Mouse (Mus musculus): ENCODE measurements around the gene Cst11.
"Not testable (repeated sequence)": the region's sequence is repeated elsewhere in the genome, so short reads cannot be mapped to it uniquely, and the experiment has no call there.

The Cst11 gene

DNA sequence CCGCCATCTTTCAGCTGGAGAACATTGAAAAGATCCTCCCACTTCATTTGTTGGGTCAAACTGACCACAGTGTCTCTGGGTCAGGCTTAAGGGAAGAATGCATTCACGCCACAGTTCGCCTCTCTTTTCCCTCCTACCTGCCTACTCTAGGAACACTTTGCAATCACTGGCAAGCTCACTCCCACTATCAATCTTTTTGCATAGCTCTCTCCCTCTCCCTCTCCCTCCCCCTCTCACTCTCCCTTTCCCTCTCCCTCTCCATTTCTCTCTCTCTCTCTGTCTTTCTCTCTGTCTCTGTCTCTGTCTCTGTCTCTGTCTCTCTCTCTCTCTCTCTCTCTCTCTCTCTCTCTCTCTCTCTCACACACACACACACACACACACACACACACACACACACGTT is at the start of gene Cst11:
TSS of gene Cst11 (minus strand) at position 101 of the 400 bp plus-strand sequence.
- TF ChIP-seq GATA4 (IDR thresholded peaks at IDR 0.05; ENCODE audit: insufficient replicate concordance, low read length): not testable (repeated sequence)

DNA sequence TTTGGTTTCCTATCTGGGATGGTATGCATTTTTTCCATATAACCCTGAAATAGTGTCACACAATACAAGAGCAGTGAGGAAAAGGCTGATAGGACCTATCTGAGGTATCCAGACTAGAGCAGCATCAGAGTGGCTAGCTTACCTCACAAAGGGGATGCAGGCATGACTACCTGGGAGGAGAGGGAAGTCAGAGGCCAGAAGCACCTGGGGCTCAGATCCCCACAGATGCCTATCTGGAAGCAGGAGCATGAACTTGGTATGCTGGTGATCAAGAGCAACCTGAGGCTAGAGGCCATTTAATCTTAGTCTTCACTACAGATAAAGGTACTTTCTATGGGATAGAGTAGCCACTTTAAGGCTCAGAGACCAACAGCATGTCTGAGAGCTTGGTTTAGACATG is 48.6 kb upstream of the Cst11 start, which contains the start of gene Cst13:
TSS of gene Cst13 (plus strand) at position 173 of the 400 bp plus-strand sequence.
- TF ChIP-seq GATA4 (IDR thresholded peaks at IDR 0.05; ENCODE audit: insufficient replicate concordance, low read length): no peak

DNA sequence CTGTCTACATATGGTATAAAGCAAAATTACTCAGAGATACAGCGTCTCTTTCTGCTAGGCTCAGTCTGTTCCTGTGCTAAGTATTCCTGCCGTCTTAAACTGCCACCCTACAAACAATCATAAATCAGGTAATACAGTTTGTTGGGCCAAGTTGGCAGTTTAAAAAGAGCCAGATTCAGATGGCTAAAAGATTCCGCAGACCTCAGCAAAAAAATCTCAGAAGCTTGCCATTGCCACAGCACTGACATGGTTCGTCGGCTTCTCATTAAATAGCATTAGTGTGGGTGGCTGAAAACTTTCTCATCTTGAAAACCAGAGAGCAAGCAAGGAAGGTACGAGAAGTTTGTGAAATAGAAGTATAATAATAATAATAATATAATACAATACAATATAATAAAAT is 35.4 kb upstream of the Cst11 start:
- TF ChIP-seq GATA4 (IDR thresholded peaks at IDR 0.05; ENCODE audit: insufficient replicate concordance, low read length): no peak

DNA sequence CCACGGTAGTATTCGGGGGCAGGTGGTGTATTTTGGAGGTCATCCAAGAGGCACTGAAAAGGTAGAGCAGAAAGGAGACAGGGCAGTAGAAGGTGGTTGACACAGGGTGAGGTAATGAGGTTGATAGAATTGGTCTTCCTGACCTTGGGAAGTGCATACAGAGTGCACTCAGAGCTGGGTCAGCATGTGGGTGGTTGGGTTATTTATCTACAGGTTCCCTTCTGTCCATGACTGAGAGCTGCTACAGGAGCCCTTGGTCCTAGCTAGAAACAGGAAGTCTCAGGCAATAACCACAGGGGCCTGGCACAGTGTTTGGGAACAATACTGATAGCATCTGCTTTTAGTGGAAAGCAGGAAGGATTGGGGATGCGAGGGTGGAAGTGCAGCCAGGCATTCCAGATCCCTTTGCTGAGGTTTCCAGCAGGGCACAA is 30.2 kb upstream of the Cst11 start:
- TF ChIP-seq GATA4 (IDR thresholded peaks at IDR 0.05; ENCODE audit: insufficient replicate concordance, low read length): no peak

DNA sequence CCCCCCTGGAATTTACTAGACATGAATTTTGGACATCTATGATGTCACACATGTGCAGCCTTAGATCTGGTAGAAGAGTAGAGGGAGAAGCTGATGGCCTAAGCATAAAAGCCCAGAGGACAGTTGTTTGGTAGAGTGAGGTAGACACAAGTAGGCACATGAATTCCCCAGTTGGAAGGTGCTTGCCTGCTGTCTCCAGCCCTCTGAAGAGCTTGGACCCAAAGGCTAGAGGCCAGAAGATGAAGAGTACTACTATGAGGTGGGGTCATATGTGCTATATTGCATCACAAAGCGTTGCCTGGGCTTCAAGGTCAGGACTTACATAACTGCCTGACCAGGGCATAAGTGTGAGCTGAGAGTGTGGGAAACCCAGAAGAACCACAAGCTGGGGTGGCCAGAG is 27.2 kb upstream of the Cst11 start, which contains the start of gene Cst8:
TSS of gene Cst8 (plus strand) at position 301 of the 400 bp plus-strand sequence.
- no peak for TF ChIP-seq GATA4 (IDR thresholded peaks at IDR 0.05; ENCODE audit: insufficient replicate concordance, low read length)

DNA sequence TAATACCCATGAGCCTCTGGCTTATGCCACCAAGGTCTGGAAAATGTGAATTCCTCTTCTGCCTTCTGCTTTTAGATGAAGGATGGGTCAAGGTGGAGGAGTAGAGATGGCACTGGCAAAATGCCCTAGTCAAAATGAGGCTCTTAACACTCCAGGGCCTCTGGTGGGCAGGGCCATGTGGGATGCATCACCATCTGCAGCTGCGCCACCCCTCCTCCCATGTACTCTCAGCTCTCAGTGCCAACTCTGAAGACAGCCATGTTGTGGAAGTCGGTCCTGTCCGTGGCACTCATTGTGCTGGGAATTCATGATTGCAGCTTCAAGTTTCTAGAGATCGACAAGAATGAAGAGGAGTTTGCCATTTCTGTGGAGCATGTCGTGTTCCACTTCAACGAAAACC is 17.8 kb upstream of the Cst11 start, which contains the start of gene Cst12:
TSS of gene Cst12 (plus strand) at position 220 of the 400 bp plus-strand sequence.
- TF ChIP-seq GATA4 (IDR thresholded peaks at IDR 0.05; ENCODE audit: insufficient replicate concordance, low read length): no peak

DNA sequence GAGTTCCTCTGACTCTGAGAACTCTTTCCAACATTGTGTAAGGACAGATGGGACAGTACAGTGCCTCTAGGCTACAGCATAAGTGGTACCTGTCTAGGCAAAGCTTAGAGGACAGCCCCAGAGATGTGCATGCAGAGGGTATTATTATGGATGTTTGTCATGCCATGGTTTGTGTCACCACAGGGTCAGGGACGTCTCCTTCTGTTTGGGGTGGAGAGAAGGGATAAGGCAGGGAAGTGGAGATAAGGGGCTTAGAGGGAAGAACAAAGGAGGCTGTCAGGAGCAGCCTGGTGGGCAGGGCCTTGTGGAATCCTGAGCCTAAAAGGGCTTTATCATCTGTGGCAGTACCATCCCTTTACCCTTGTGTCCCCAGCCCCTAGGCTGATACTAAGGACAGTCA is 10.4 kb upstream of the Cst11 start, which contains the start of gene 8030411F24Rik:
TSS of gene 8030411F24Rik (plus strand) at position 301 of the 400 bp plus-strand sequence.
- TF ChIP-seq GATA4 (IDR thresholded peaks at IDR 0.05; ENCODE audit: insufficient replicate concordance, low read length): no peak

DNA sequence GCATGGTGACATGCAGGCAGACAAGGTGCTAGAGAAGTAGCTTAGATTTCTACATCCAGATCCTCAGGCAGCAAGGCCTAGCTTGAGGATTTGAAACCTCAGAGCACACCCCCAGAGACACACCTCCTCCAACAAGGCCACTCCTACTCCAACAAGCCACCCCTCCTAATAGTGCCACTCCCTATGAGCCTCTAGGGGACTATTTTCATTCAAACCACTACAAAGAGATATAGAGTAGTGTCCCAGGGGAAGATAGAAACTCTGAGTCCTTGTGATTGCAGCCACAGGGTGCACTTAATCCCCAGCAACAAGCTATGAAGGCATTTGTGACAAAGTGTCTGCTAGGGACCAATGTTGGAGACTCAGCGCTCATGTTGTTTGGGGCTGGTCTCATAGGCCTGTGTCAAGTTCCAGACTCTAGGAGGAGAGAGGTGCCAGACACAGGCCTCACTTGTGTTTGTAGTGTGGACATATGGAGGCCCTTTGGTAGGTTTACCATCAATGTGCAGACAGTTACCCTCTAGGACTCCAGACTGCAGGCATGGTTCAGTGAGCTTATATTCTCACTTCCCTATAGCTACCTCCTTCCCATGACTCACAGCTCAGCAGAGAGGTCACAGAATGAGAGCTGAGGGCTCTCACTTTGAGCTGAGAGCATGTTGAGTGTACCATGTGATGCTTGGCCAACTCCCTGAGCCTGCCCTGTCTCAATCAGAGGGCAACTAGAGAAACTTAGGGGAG is 7.5 kb downstream of the Cst11 start:
- no peak for TF ChIP-seq GATA4 (IDR thresholded peaks at IDR 0.05; ENCODE audit: insufficient replicate concordance, low read length)

DNA sequence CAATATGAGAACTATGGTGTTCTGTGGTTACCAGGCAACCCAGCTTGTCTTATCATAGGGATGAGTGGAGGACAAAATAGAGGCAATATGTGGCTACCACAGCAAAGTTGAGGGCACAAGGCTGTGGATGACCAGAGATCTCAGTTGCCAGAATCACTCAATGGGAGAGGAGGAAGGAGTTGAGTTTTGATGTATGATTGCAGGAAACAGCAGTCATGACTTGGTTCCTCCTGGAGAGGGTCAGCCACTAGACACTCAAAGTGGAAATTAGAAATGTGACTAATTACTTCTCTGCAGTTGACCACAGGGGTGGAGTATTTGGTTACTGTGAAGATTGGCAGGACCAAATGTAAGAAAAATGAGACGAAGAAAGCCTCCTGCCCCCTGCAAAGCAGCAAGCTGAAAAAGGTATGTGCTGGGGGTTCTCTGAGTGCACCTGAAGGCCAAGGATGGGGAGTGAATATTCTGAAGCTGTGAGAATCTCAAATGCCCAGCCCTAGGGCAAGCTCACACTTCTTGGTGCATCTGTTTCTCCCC is 16.9 kb downstream of the Cst11 start:
- no peak for TF ChIP-seq GATA4 (IDR thresholded peaks at IDR 0.05; ENCODE audit: insufficient replicate concordance, low read length)

DNA sequence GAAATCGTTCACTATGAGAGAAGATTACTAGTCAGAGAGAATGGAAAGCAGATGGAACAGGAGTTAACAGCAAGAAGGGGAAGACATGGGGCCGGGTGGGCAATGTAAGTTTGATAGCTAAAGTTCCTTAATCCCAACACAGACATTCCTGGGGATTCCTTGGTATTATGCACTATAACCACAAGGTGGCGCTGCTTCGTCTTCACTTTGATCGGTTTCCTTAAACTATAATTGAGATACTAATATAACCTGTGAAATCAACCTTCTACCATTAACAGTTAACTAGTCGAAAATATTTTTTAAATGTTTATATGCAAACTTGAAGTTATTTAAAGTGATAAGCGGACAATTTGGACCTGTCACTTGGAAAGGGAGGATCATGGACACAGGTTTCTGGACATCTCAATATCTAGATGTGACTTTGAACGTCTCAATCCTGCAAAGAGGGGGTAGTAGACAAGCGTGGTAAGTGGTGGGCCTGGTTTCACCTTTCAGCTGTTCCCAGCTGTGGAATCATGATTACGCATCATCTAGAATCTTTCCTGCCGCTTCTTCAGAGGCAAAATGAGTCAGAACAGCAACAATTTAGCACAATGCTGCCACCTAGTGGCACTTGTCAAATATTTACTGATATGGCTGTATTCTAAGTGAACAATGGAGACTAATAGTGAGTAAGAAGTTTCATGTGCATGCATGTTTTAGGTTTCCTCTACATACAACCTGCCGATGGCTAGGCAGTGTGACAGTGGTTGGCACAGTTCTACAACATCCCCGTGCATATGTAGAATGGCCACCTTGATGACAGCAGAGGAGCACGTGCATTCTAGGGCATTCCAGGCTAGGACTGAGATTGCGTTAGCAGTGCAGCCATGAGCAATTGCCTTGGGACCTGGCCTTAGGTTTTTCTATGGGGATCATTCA is 19.1 kb downstream of the Cst11 start:
- TF ChIP-seq GATA4 (IDR thresholded peaks at IDR 0.05; ENCODE audit: insufficient replicate concordance, low read length): no peak

DNA sequence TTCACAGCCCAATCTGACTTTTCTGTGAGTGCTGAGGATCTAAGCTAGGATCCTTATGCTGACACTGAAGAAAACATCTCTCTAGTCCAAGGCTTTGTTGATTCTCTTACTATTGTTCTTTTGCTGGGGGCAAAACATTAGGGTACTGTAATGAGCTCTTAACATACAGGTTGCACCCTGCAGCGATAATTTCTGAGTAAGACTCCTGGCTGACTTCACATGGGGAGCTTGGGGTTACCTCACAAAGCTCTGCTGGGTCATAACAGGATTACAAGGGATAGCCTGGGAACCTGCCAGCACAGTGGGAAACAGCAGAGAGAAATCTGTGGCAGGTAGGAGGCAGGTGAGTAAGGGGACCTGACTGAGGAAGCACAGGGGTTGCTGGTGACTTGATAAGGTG is 21.2 kb downstream of the Cst11 start, which contains the start of gene Cstl1:
TSS of gene Cstl1 (plus strand) at position 301 of the 400 bp plus-strand sequence.
- TF ChIP-seq GATA4 (IDR thresholded peaks at IDR 0.05; ENCODE audit: insufficient replicate concordance, low read length): no peak

DNA sequence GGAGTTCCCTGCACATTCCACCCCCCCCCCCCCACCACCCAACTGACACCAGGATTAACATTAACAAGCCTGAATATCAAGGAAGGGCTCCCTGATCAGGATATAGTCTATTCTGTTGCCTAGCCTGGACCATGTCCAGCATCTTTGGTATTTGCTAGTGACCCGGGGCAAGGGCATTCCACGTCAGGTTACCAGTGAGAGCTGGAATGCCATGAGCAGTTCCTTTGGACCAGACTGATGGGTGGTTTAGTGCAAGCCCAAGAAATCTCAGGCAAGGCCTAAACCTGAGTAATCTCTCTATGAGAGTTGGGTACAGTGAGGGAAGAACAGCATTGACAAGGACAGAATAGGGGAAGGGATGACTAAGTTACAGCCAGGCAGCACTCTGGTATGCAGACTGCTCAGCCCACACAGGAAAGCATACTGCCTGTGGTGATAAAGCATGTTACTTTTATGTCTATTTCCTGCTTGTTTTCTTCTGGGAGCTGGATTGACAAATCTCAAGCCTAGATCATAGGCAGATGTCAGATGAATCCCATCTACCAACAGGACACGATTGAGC is 27.4 kb downstream of the Cst11 start:
- no peak for TF ChIP-seq GATA4 (IDR thresholded peaks at IDR 0.05; ENCODE audit: insufficient replicate concordance, low read length)

DNA sequence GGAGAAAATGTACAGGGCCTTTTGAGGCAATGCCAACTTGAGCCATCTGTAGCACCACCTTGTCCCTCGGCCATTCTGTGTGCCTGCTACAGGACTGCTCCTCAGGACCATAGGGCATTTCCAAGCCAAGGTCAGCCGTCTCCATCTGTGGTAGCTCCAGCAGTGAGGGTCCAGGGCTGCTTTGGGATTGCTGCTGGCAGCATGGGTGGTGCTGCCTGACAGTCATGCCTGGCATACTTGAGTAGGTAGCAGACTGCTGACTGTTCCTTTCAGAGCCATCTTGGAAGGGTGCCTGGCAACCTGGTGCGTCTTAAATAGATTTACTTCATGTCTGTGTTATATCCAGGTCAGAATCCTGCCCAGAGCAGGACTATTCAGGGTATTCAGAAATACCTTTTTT is 28.3 kb downstream of the Cst11 start:
- TF ChIP-seq GATA4 (IDR thresholded peaks at IDR 0.05; ENCODE audit: insufficient replicate concordance, low read length): no peak

DNA sequence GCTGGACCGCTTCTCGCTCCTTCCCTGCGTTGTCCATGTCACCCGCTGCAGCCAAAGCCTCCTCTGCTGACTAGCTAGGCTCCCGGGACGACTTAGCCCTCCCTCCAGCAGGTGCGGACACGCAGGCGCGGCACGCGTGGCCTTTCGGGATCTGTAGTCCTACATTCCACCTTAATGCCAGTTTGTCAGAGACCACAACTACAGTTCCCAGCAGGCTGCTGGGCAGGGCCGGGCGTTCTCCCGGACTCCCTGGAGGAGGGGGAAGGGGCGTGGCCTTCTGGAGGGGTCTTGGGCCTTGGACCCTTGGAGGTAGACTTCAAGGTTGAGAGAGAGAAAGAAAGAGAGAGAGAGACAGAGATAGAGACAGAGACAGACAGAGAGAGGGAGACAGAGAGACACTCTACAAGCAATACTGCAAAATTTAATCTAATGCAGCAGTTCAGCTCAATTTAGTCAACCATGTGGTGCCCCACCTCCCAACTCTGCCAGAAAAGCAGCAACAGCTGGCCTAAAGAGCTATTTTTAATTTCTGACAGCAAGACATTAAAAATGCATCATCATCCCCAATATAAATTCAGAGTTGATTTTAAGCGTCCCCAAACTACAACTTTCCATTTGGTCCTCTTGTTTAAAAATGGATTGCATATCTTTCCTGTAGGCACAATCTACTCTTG is 38.8 kb downstream of the Cst11 start, which contains the start of gene Napb:
TSS of gene Napb (minus strand) at position 141 of the 674 bp plus-strand sequence.
- no peak for TF ChIP-seq GATA4 (IDR thresholded peaks at IDR 0.05; ENCODE audit: insufficient replicate concordance, low read length)

Measured in liver, adult (tissue).